Mouse (Mus musculus): ENCODE data around the gene Uxs1.

Uxs1 gene

GRCm38 (mm10) chr1:43827763-43828194, at the start of gene Uxs1:
Uxs1 (minus strand) TSS chr1:43827800.
- peak; percentile 98 for DNase-seq (ENCODE audit: low spot score)

- DNase-seq (ENCODE audit: low spot score) = no peak
These were observed 49.6 kb upstream of the Uxs1 start for GRCm38 (mm10) chr1:43877233-43877632.

- DNase-seq (ENCODE audit: low spot score) = no peak
These were observed 43.5 kb upstream of the Uxs1 start for GRCm38 (mm10) chr1:43871116-43871515.

DNA sequence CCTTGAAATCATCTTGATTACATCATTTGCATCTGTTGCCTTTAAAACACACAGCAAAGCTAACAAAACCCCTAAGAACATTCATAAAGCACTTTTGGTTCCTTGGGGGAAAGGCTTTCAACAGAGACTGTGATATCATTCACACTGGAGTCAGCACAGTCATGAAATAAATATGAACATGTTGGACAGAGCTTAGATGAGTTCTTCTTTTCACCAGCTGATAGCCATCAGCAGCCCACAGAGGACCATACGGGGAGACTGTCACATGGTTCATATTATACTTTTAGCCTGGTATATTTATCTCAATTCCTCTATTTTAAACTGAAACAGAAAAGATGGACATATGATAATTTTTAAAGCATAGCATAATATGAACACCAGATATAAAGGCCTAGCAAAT, 40.9 kb upstream of the Uxs1 start:
- DNase-seq (ENCODE audit: low spot score) = no peak

DNA sequence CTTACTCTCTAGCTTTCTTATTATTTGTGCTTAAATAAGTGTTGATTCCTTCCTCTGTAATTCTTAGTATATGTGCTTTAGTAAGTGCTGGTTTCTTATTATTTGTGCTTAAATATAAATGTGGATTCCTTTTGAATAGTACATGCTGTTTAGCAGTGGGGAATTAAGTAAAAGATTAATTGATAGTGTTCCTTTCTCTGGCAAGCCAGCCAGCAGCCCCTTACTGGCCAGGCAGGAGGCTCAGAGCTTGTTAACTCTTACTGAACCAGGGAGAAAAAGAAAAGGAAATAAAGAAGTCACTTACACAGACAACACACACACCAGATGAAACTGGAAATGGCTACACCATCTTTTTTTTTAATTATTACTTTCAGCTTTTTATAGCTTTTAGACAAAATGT, 37.2 kb upstream of the Uxs1 start:
- no peak for DNase-seq (ENCODE audit: low spot score)

DNA sequence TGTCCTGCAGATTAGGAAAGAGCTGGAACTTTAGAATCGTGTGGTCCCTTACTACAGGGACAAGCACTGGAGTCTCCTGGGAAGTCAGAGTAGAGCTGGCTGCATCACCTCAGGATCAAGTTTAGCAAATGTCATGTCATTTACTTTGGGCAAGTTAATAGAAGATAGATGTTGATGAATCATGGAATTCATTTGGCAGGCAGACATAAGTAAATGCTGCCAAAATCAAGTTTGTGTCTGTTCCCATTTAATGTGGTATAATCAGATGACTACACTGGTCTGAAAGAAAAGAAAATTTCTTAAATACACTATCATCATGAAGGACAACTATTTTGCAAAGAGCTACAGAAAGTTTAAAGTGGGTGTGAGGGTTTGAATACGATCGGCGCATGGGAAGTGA, 35.0 kb upstream of the Uxs1 start:
- DNase-seq (ENCODE audit: low spot score) = no peak

GRCm38 (mm10) chr1:43858988-43859387, 31.4 kb upstream of the Uxs1 start:
- no peak for DNase-seq (ENCODE audit: low spot score)

DNA sequence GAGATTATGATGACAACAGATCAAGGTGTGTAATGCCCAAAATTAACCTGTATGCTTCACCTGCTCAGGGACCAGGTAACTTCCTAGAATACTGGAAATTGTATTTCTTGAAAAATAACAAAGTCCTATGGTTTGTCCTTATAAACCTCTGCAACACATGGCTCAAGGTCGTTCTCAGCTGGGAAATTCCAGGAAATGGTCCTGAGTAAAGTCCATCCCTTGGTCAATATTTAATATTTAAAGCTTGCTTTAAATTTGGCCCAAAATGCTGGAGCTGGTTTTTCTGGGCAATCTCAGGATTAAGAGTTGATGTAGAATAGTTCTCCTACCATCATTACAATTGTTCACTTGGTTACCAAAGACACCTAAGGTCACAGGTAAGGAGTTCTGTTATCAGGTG, 30.1 kb upstream of the Uxs1 start:
- DNase-seq (ENCODE audit: low spot score) = no peak

DNA sequence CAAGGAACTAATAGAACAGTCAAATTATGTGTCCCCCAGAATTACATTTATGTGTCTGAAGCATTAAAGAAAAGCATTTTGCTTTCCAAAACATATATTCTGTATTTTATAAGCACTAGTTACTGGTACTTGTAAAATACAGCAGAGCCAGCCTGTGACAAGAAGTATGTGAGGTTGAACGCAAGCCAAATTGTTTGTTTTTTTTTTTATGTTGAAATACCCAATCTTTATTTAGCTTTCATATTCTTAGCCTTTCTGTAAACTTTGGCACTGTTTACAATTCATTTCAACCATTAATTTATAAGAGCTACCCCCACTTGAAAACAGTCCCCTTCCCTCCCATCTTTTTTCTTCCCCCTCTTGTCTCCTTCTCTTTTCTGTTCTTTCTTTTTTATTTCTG, 28.0 kb upstream of the Uxs1 start:
- DNase-seq (ENCODE audit: low spot score) = no peak

GRCm38 (mm10) chr1:43843398-43843797, 15.8 kb upstream of the Uxs1 start:
- no peak for DNase-seq (ENCODE audit: low spot score)

DNA sequence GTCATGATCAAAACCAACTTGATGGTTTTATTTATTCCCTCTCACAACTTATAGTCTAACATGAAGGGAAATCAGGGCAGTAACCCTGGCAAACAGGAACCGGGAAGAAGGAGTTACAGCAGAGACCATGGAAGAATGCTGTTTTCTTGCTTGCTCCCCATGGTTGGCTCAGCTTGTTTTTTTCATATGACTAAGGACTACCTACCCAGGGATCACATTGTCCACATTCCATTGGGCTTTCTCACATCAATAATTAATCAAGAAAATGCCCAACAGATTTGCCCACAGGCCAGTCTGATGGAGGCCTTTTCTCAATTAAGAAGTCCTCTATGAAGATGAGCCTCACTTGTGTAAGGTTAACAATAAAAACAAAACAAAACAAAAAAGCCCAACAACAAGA, 9.6 kb upstream of the Uxs1 start:
- no peak for DNase-seq (ENCODE audit: low spot score)

GRCm38 (mm10) chr1:43830096-43830495, 2.5 kb upstream of the Uxs1 start:
- no peak for DNase-seq (ENCODE audit: low spot score)

GRCm38 (mm10) chr1:43827002-43827762, 418 bp downstream of the Uxs1 start:
- DNase-seq (ENCODE audit: low spot score) = peak; percentile 38

GRCm38 (mm10) chr1:43826628-43827001, 985 bp downstream of the Uxs1 start:
- no peak for DNase-seq (ENCODE audit: low spot score)

DNA sequence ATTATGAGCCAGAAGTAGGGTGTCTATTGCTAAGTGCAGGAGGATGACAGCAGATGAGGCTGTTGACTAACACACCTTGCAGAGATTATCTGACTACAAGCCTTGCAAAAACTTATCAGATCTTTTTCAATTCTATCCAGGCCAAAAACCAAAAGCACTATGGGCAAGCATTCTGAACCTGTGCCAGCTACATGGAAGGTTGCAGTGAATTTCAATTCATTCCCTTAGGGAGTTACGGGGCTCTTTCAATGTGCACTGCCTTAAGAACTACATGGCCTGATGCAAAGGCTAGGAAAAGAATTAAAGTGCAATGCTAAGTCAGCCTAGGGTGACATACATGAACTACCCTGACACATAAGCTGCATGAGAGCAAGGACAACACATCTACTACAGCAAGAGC, 4.2 kb downstream of the Uxs1 start:
- DNase-seq (ENCODE audit: low spot score) = no peak

- DNase-seq (ENCODE audit: low spot score) = no peak
These were observed 5.0 kb downstream of the Uxs1 start for GRCm38 (mm10) chr1:43822586-43822985.

DNA sequence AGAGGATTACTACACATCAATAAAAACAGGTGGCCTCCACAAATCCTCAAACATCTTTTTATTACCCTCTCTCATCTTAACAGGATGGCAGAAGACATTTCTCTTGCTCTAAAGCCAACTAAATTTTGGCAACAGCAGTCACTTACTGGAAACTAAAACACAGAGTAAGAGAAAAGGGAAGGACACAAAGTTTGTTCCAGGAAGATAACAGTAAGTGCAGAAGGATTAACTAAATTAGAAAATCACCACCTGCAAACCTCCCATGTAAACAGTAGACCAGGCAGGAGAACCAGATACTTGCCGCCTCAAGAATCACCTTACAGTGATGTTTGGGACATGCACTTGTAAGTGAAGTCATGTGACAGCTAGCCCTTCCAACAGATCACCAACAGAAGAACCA, 5.8 kb downstream of the Uxs1 start:
- no peak for DNase-seq (ENCODE audit: low spot score)

- no peak for DNase-seq (ENCODE audit: low spot score)
These were observed 7.0 kb downstream of the Uxs1 start for GRCm38 (mm10) chr1:43820571-43820970.

DNA sequence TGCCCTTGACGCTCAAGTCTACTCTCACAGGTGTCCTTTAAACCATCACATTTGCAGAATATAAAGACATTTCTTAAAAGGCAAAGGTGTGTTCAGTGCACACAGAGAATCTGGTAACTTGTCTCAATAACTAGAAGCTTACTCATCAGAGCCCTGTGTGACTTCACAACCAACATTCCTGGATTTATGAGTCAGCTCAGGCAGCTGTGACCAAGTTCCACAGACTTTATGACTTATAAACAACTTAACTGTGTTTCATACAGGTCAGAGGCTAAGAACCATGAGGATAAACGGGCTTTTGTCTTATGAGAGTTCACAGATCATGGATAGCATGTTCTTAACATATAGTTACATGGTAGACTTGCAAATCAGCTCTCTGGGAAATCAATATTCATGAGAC, 8.5 kb downstream of the Uxs1 start:
- DNase-seq (ENCODE audit: low spot score) = peak; percentile 27

- DNase-seq (ENCODE audit: low spot score) = no peak
These were observed 9.2 kb downstream of the Uxs1 start for GRCm38 (mm10) chr1:43818356-43818755.

DNA sequence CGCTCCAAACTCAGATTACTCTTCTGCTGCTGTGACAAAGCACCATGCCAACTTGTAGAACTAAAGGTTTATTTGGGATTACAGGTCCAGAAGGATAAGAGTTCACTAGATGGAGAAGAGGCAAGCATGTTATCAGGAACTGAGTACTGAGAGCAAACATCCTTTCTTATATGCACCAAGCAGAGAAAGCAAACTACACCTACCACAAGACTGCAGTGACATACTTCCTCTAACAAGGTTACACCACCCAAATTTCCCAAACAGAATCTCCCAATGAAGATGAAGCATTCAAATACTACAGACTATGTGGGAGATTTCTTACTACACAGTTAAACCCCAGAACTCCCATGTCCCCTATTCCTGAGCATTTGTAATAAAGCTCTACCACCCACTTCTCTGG, 15.8 kb downstream of the Uxs1 start:
- DNase-seq (ENCODE audit: low spot score) = no peak

DNA sequence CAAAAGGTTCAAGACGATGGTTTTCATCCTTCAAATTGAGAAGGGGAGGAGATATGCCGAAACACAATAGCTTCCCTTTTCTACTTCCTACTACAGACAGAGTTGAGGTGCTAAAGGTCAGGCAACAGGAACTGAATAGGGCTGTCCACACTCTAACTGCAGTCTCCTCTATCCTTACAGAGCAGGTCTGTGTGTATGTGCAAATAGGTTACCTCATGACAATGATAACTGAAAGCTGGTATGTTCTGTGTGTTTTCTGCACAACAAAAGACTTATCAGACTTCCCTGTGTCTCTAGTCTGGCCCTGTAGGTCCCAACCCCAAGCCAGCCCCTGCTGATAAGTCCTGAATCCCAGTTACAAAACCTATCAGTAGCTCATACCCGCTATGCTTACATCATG, 16.5 kb downstream of the Uxs1 start:
- DNase-seq (ENCODE audit: low spot score) = no peak

- no peak for DNase-seq (ENCODE audit: low spot score)
These were observed 18.2 kb downstream of the Uxs1 start for GRCm38 (mm10) chr1:43809351-43809750.

GRCm38 (mm10) chr1:43803906-43804474, 23.6 kb downstream of the Uxs1 start:
- no peak for DNase-seq (ENCODE audit: low spot score)

All from urinary bladder, postnatal 14 days (tissue).